Mouse (Mus musculus): ENCODE data around the gene Gadl1. TPM values are rescaled to one million over a fixed set of nuclear protein-coding genes. Genes with fewer than 3 reads are reported as not detected.

The Gadl1 gene
- total and polyA plus RNA-seq, 2 experiments: not detected

DNA sequence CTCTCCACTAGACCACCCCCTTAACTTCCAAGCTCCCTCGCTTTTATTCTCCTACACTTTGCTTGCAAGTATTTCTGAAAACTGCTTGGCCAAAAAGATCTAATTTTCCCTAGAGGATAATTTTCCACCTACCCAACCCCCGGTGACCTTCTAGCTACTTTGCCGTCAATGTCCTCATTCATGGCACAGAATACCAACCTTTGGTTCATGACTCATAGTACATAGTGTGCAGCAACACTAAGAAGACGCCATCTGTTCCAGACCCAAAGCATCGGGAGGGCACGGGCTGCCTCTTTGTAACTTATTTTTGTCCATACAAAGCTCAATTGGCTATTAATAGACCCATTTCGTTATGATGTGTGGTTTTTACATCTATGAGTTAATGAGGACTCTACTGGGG, 55.8 kb downstream of the Gadl1 start:
- WGBS: 83% methylated on average over 7 of the region's 7 CpGs
- TF ChIP-seq POLR2A (IDR thresholded peaks at IDR 0.05; ENCODE audit: extremely low read depth, insufficient read depth, low read length) (no peak), CTCF (IDR thresholded peaks at IDR 0.05; ENCODE audit: low read depth, low read length) (no peak)
- H3K9ac ChIP-seq (ENCODE audit: low read depth, low read length): no peak overlapping the region
- H3K4me1 ChIP-seq (ENCODE audit: control insufficient read depth, insufficient read depth, low read length): no peaks in the 10 kb centered on the region
- H3K36me3 ChIP-seq (ENCODE audit: control insufficient read depth, insufficient read depth, low read length): no peaks in the 10 kb centered on the region
- H3K27ac ChIP-seq (replicated peaks; ENCODE audit: insufficient read depth, low read depth, low read length): no peak overlapping the region
- no peak overlapping the region for H3K4me3 ChIP-seq (ENCODE audit: insufficient read depth, low read depth, low read length)
- H3K79me2 ChIP-seq (ENCODE audit: control insufficient read depth, insufficient read depth, low read length): no peaks in the 10 kb centered on the region
- no peaks in the 10 kb centered on the region; the same call in 1 of the 2 replicates for H3K27me3 ChIP-seq (ENCODE audit: control insufficient read depth, insufficient read depth, low read length)
- DNase-seq (ENCODE audit: extremely low read depth, low read depth, low spot score): no peak

DNA sequence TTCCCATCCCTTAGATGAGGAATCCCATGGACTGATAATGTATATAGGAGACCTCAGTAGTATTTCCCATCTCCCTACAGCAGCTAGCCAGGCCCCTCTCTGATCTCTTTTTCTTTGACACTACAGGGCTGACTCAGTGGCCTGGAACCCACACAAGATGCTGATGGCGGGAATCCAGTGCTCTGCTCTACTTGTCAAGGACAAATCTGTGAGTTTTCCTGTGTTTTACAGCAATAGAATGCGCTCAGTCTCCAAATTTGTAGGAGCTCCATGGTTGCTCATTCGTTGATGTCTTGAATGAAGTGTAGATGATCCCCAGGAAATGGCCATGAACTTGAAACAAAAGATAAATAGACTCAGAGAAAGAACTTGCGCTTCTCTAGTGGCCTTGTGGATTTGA, 56.9 kb downstream of the Gadl1 start:
- no peak for DNase-seq (ENCODE audit: extremely low read depth, low read depth, low spot score)
- H3K4me1 ChIP-seq (ENCODE audit: control insufficient read depth, insufficient read depth, low read length): no peaks in the 10 kb centered on the region
- no peaks in the 10 kb centered on the region for H3K36me3 ChIP-seq (ENCODE audit: control insufficient read depth, insufficient read depth, low read length)
- H3K9ac ChIP-seq (ENCODE audit: low read depth, low read length): no peak overlapping the region
- 79% methylated on average over 4 of the region's 4 CpGs for WGBS
- no peak overlapping the region for H3K4me3 ChIP-seq (ENCODE audit: insufficient read depth, low read depth, low read length)
- no peak overlapping the region for H3K27ac ChIP-seq (replicated peaks; ENCODE audit: insufficient read depth, low read depth, low read length)
- H3K79me2 ChIP-seq (ENCODE audit: control insufficient read depth, insufficient read depth, low read length): no peaks in the 10 kb centered on the region
- no peaks in the 10 kb centered on the region; the same call in 1 of the 2 replicates for H3K27me3 ChIP-seq (ENCODE audit: control insufficient read depth, insufficient read depth, low read length)
- no peak for TF ChIP-seq CTCF (IDR thresholded peaks at IDR 0.05; ENCODE audit: low read depth, low read length)
- TF ChIP-seq POLR2A (IDR thresholded peaks at IDR 0.05; ENCODE audit: extremely low read depth, insufficient read depth, low read length): no peak

DNA sequence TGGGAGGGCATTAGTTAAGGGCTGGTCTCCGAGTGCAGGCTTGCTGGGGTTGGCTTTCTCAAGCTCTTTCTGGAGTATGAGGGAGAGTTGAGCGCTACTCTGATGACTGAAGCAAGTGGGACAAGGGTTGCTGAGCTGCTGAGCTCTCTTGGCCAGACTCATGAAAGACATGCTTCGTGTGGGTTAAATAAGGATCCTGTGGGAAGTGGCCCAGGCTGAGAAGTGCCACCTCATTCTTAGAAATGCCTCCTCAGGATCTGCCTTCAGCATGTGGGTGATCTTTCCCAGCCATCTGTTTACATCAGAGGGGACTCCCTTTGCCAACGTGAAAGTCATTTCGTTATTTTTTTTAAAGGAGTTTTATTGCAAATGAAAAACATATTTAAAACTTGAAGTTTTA, 57.5 kb downstream of the Gadl1 start:
- Histone ChIP-seq H3K79me2 (ENCODE audit: control insufficient read depth, insufficient read depth, low read length) (no peaks in the 10 kb centered on the region), H3K4me1 (ENCODE audit: control insufficient read depth, insufficient read depth, low read length) (no peaks in the 10 kb centered on the region), H3K9ac (ENCODE audit: low read depth, low read length) (no peak overlapping the region), H3K27me3 (ENCODE audit: control insufficient read depth, insufficient read depth, low read length) (no peaks in the 10 kb centered on the region; the same call in 1 of the 2 replicates), H3K36me3 (ENCODE audit: control insufficient read depth, insufficient read depth, low read length) (no peaks in the 10 kb centered on the region), H3K4me3 (ENCODE audit: insufficient read depth, low read depth, low read length) (no peak overlapping the region), H3K27ac (replicated peaks; ENCODE audit: insufficient read depth, low read depth, low read length) (no peak overlapping the region)
- 86% methylated on average over 5 of the region's 5 CpGs for WGBS
- TF ChIP-seq CTCF (IDR thresholded peaks at IDR 0.05; ENCODE audit: low read depth, low read length) (no peak), POLR2A (IDR thresholded peaks at IDR 0.05; ENCODE audit: extremely low read depth, insufficient read depth, low read length) (no peak)
- no peak for DNase-seq (ENCODE audit: extremely low read depth, low read depth, low spot score)

GRCm38 (mm10) chr9:115967638-115968037, 58.4 kb downstream of the Gadl1 start:
- Histone ChIP-seq H3K27ac (replicated peaks; ENCODE audit: insufficient read depth, low read depth, low read length) (no peak overlapping the region), H3K36me3 (ENCODE audit: control insufficient read depth, insufficient read depth, low read length) (no peaks in the 10 kb centered on the region), H3K27me3 (ENCODE audit: control insufficient read depth, insufficient read depth, low read length) (no peaks in the 10 kb centered on the region; the same call in 1 of the 2 replicates), H3K4me3 (ENCODE audit: insufficient read depth, low read depth, low read length) (no peak overlapping the region), H3K4me1 (ENCODE audit: control insufficient read depth, insufficient read depth, low read length) (no peaks in the 10 kb centered on the region), H3K79me2 (ENCODE audit: control insufficient read depth, insufficient read depth, low read length) (no peaks in the 10 kb centered on the region), H3K9ac (ENCODE audit: low read depth, low read length) (no peak overlapping the region)
- no peak for DNase-seq (ENCODE audit: extremely low read depth, low read depth, low spot score)
- TF ChIP-seq POLR2A (IDR thresholded peaks at IDR 0.05; ENCODE audit: extremely low read depth, insufficient read depth, low read length): no peak
- TF ChIP-seq CTCF (IDR thresholded peaks at IDR 0.05; ENCODE audit: low read depth, low read length): no peak
- WGBS: 89% methylated on average over 5 of the region's 5 CpGs

DNA sequence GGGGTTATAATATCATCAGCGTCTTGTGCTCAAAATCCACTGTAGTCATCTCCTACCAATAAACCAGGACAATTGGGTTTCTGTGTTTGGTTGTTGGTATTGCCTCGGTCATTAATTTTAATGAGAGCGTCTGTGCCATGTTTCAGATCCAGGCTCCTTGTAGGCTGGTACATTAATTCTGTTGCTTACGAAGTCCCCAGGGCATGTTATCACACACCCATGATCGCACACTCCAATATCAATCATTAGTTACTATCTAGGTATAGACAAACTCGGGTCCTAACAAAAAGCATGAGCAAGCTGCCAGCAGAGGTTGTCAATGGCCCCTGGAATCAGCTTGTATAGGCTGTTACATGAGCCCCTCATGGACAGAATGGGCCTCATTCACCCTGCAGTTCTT, 67.6 kb downstream of the Gadl1 start:
- no peak overlapping the region for H3K27ac ChIP-seq (replicated peaks; ENCODE audit: insufficient read depth, low read depth, low read length)
- H3K4me1 ChIP-seq (ENCODE audit: control insufficient read depth, insufficient read depth, low read length): no peaks in the 10 kb centered on the region
- no peaks in the 10 kb centered on the region for H3K27me3 ChIP-seq (ENCODE audit: control insufficient read depth, insufficient read depth, low read length)
- no peak for DNase-seq (ENCODE audit: extremely low read depth, low read depth, low spot score)
- no peak overlapping the region for H3K4me3 ChIP-seq (ENCODE audit: insufficient read depth, low read depth, low read length)
- 87% methylated on average over 6 of the region's 6 CpGs for WGBS
- H3K79me2 ChIP-seq (ENCODE audit: control insufficient read depth, insufficient read depth, low read length): no peaks in the 10 kb centered on the region
- no peaks in the 10 kb centered on the region for H3K36me3 ChIP-seq (ENCODE audit: control insufficient read depth, insufficient read depth, low read length)
- no peak overlapping the region for H3K9ac ChIP-seq (ENCODE audit: low read depth, low read length)
- no peak for TF ChIP-seq POLR2A (IDR thresholded peaks at IDR 0.05; ENCODE audit: extremely low read depth, insufficient read depth, low read length)
- no peak for TF ChIP-seq CTCF (IDR thresholded peaks at IDR 0.05; ENCODE audit: low read depth, low read length)

- DNase-seq (ENCODE audit: extremely low read depth, low read depth, low spot score): no peak
- H3K4me3 ChIP-seq (ENCODE audit: insufficient read depth, low read depth, low read length): no peak overlapping the region
- no peaks in the 10 kb centered on the region for H3K4me1 ChIP-seq (ENCODE audit: control insufficient read depth, insufficient read depth, low read length)
- TF ChIP-seq POLR2A (IDR thresholded peaks at IDR 0.05; ENCODE audit: extremely low read depth, insufficient read depth, low read length) (no peak), CTCF (IDR thresholded peaks at IDR 0.05; ENCODE audit: low read depth, low read length) (no peak)
- H3K9ac ChIP-seq (ENCODE audit: low read depth, low read length): no peak overlapping the region
- no peaks in the 10 kb centered on the region for H3K27me3 ChIP-seq (ENCODE audit: control insufficient read depth, insufficient read depth, low read length)
- 91% methylated on average over 15 of the region's 15 CpGs for WGBS
- H3K27ac ChIP-seq (replicated peaks; ENCODE audit: insufficient read depth, low read depth, low read length): no peak overlapping the region
- no peaks in the 10 kb centered on the region for H3K36me3 ChIP-seq (ENCODE audit: control insufficient read depth, insufficient read depth, low read length)
- H3K79me2 ChIP-seq (ENCODE audit: control insufficient read depth, insufficient read depth, low read length): no peaks in the 10 kb centered on the region
These were observed 68.5 kb downstream of the Gadl1 start for GRCm38 (mm10) chr9:115977598-115978240.
